Mouse (Mus musculus) cerebellum, adult 2 months (tissue): ENCODE results near the gene Ptpn13.

Experiments used
- CTCF ChIP-seq: fragments of 200-500 bp; IDR thresholded peaks from 2 replicates; pipeline ENCODE4 v1.5.1; 2011; ENCODE audit warnings: low read depth, mild to moderate bottlenecking, control low read depth, low read length, moderate library complexity, borderline replicate concordance; ENCODE audit not compliant: insufficient read depth
- POLR2A ChIP-seq: fragments of 200-500 bp; IDR thresholded peaks from 2 replicates; pipeline ENCODE4 v1.6.1; 2011; ENCODE audit warnings: low read length, control low read depth, borderline replicate concordance; ENCODE audit not compliant: insufficient read depth

DNA sequence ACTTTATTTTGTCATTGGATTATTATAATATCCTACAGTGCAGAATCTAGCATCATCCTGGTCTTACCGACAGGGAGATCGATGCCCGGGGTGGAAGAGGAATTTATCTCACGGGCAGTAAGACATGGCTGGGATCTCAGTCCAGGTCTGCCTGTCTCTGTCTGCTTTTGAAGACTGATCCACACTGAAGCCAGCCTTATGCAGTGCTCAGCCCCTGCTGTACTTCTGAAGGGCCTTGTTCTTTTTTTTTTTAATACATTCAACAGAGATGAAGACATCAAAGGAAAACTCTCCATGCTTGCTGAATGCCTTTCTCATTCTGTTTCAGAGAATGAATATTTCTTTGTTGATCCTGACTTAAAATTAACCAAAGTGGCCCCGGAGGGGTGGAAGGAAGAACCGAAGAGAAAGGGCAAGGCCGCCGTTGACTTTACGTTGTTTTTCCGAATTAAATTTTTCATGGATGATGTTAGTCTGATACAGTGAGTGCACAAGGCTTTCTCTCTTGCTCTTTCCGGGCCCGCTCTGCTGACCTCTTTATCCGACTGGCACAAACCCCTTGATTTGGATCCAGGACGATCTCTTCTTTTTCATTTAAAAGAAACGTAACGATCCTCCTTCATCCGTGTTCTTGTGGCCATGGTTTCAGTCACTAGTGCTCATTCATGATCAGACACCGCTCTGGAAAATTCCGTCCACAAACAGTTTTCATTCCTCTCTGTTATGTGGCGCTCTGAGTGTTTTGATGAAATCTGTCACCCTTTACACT, 101.9 kb downstream of the Ptpn13 start:
- TF ChIP-seq CTCF (no peak), POLR2A (no peak)
